Mouse (Mus musculus) left cerebral cortex, adult 18-20 months (tissue): Measurements from ENCODE around the gene Sytl5. TPM values are rescaled to one million over a fixed set of nuclear protein-coding genes. Genes with fewer than 3 reads are reported as not detected.

Source experiments
- DNase-seq, 2 experiments: peaks; one replicate each; pipeline ENCODE4 v3.0.0; 2021 to 2022; ENCODE audit warnings: low spot score in 2 of 2, mixed read lengths in 1 of 2
- long read RNA-seq, 2 experiments: library from polyadenylated mRNA; stranded (forward); transcript quantifications; one replicate each; pipeline ENCODE4 v2.0.0; 2021
- total RNA-seq, 2 experiments: library from RNA; stranded (reverse); gene quantifications; 2 replicates each; pipeline ENCODE4 v1.2.3; 2021

Sytl5 gene
- total RNA-seq, result 1 to 10 TPM; 4.8 to 5.7 TPM
- long read RNA-seq, experiment 1, partial matches to known transcripts, result 0 of 1 reads
- long read RNA-seq, experiment 1, other reads (novel, unspliced or antisense), result 1 of 1 reads
- long read RNA-seq, experiment 2, result 0 reads

- no peak for DNase-seq
Measured at GRCm38 (mm10) chrX:9885322-9885721, at the start of gene Sytl5. TSS of gene Sytl5 (plus strand) at chrX:9885622.

GRCm38 (mm10) chrX:9846628-9847027, 38.8 kb upstream of the Sytl5 start, which contains the start of gene Hypm:
TSS of gene Hypm (plus strand) at chrX:9846928.
- DNase-seq, result no peak

DNA sequence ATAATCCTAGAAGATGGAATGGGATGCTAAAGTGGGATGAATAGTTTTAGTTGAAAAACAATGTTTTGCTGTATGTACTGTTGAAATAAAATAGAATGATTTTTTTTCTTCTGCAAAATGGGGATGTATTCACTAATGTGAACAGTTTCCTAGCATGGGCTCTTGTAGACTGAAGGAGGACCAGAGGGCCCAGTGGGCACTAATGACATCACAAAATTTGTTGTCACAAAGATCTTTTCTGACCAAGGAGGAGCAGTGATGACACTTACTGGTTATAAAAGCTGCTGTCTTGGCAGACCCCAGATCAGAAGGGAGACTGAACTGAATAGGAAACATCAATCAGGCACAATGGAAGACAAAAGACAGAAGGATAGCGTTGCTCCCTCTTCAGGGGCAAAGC, 36.0 kb upstream of the Sytl5 start, which contains the start of gene H2al3:
TSS of gene H2al3 (plus strand) at position 301 of the 400 bp plus-strand sequence.
- no peak for DNase-seq

DNA sequence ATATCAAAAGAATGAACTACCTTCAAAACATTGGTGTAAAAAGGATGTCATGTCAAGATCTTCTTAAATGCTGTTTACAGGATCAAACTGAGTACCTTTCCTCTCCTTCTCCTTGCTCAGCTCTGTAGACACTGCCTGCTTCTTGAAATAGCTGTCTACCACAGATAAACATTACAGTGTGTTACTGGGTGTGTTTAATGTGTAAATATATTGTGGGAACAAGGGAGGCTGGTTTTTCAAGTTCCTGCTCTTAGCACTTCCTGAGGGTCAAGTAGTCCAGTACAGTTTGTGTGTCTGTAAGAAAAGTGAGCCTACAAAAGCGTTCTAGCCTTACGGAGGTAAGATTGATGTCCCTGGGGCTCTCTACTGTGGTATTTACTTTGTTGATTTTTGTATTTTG, 23.6 kb upstream of the Sytl5 start:
- DNase-seq, result no peak

GRCm38 (mm10) chrX:9875519-9875918, 9.9 kb upstream of the Sytl5 start:
- no peak for DNase-seq

DNA sequence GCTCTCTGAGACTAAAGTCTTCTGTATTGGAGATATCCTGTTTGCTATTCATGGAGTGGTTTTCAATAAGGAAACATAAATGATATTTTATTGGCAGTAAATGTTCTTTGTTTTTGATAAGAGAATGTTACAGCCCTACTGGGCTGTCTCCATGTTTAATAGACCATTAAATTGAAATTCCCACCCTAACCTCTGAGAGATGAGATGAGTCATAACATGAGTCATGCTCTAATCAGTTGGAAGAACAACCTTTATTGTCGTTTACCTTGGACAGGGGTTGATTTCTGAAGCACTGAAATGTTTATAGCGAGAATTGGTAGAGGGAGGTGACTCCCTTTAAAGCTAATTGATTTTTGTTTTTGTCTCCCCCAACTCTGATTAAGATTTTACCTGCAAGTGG, 24.1 kb downstream of the Sytl5 start:
- no peak for DNase-seq

DNA sequence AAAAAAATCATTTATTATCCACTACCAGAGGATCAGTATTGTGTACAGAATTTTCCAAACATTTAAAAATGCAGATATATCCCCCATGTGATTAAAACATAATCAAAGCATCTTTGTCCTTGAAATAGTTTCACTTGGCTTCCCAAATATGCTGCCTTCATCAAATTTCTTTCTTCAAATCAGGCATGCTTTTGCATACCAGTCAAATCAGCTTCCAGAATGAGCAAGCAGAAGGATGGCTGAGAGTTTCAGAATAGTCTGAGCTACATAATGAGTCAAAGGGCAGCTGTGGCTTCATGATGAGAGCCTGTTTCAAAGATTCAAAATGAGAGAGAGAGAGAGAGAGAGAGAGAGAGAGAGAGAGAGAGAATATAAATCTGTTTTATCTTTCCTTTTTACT, 48.4 kb downstream of the Sytl5 start:
- DNase-seq, result no peak

DNA sequence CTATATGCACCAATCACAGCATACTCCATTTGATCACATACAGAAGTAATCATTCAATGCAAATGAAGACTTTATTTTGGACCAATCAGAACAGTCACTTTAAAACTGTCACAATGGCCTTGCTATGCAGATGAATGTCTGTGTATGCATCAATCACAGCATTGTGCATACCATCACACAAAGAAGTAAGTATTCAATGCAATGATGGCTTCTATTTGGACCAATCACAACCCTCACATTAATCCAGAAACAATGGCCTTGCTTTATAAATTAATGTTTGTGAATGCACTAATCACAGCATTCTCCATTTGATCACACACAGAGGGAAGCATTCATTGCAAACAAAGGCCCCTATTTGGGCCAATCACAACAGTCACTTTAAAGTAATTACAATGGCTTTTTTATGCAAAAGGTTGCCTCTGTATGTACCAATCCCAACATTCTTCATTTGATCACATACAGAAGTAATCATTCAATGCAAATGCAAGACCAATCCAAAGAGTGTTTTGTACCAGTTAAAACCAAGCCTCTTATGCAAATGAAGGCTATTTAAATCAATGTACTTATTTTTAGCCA, 98.8 kb downstream of the Sytl5 start:
- DNase-seq, result no peak

GRCm38 (mm10) chrX:10000718-10001117, 115.3 kb downstream of the Sytl5 start:
- no peak for DNase-seq

- DNase-seq, result no peak
Measured at GRCm38 (mm10) chrX:10005946-10006345, 120.5 kb downstream of the Sytl5 start.

GRCm38 (mm10) chrX:10007675-10008270, 122.4 kb downstream of the Sytl5 start:
- no peak for DNase-seq

- DNase-seq, result no peak
Measured at GRCm38 (mm10) chrX:10010202-10010601, 124.8 kb downstream of the Sytl5 start.

DNA sequence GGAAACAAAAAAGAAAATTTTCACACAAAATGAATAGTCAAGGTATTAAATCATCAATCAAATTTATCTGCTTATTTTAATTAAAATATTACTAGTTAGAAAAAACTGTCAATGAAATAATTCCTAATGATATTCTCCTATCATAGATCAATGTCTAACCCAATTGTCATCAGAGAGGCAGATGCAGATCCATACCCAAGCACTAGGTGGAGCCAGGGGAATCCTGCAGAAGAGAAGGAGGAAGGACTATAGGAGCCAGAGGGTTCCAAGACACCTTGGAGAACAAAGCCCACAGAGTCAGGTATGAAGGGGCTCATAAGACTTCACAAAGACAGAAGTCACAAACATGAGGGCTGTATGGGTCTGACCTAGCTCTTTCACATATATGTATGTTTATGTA, 149.2 kb downstream of the Sytl5 start:
- no peak for DNase-seq

Other genes with a start within 250 kb of the Sytl5 start
- gene Dynlt3, start 222.6 kb upstream of the Sytl5 start, total RNA-seq, result 100 to 1,000 TPM; 118 to 130 TPM
- gene Hypm, start 38.7 kb upstream of the Sytl5 start, total RNA-seq, result not detected
- not detected for gene H2al3, start 35.9 kb upstream of the Sytl5 start, total RNA-seq
- gene Srpx, start 232.1 kb downstream of the Sytl5 start, total RNA-seq, result under 1 TPM; 0.40 to 0.73 TPM